Mouse (Mus musculus) retina, adult 2 months (tissue): Measurements from ENCODE around the gene Ano7.
"Not testable (repeated sequence)": the region's sequence is repeated elsewhere in the genome, so short reads cannot be mapped to it uniquely, and the experiment has no call there.

Experiments
- DNase-seq: peaks from one replicate; pipeline ENCODE4 v3.0.0-alpha.2; 2012; ENCODE audit warnings: low read depth, low spot score

The Ano7 gene

GRCm38 (mm10) chr1:93445822-93446162 is 72.1 kb downstream of the Ano7 start:
- DNase-seq: no peak

GRCm38 (mm10) chr1:93450118-93450517 is 76.4 kb downstream of the Ano7 start:
- DNase-seq: not testable (repeated sequence)

GRCm38 (mm10) chr1:93453721-93454255 is 80.1 kb downstream of the Ano7 start:
- DNase-seq: no peak
